Mouse (Mus musculus): ENCODE results near the gene Polr3g. TPM values are rescaled to one million over a fixed set of nuclear protein-coding genes. Genes with fewer than 3 reads are reported as not detected.
"Not testable (repeated sequence)": the region's sequence is repeated elsewhere in the genome, so short reads cannot be mapped to it uniquely, and the experiment has no call there.

The Polr3g gene
- total and polyA plus RNA-seq, 3 experiments = 26.2 to 79.4 (median 36.8) TPM

GRCm38 (mm10) chr13:81729102-81729501, 18.3 kb upstream of the Polr3g start:
- H3K79me2 ChIP-seq (ENCODE audit: control insufficient read depth, insufficient read depth, low read length, poor library complexity) = no peaks in the 10 kb centered on the region
- H3K36me3 ChIP-seq (ENCODE audit: control insufficient read depth in 1 of 2, insufficient read depth in 2 of 2, low read length in 2 of 2) = peaks cover 0 to 12% of the 10 kb centered on the region in 2 experiments; a peak in 2 of 4 replicates
- no peak overlapping the region for H3K9ac ChIP-seq (ENCODE audit: control insufficient read depth, low read depth, low read length, poor library complexity, severe bottlenecking)
- H3K27me3 ChIP-seq (ENCODE audit: control insufficient read depth in 1 of 2, insufficient read depth in 2 of 2, low read length in 2 of 2) = no peaks in the 10 kb centered on the region
- no peak overlapping the region for H3K4me3 ChIP-seq (ENCODE audit: control insufficient read depth in 1 of 2, insufficient read depth in 1 of 2, low read depth in 2 of 2, low read length in 2 of 2)
- H3K4me1 ChIP-seq (ENCODE audit: control insufficient read depth in 1 of 2, insufficient read depth in 2 of 2, low read length in 2 of 2) = peaks cover 5 to 10% of the 10 kb centered on the region in 2 experiments; a peak in 3 of 4 replicates
- no peak overlapping the region for H3K27ac ChIP-seq (ENCODE audit: control insufficient read depth, low read depth, low read length)
- no peak for DNase-seq (ENCODE audit: low read depth, low spot score)
- TF ChIP-seq MEF2A (IDR thresholded peaks at IDR 0.05; ENCODE audit: extremely low read depth, insufficient replicate concordance, low read depth, low read length, poor library complexity, severe bottlenecking) (no peak), ZMIZ1 (IDR thresholded peaks at IDR 0.05; ENCODE audit: low read depth, low read length) (no peak), SIN3A (IDR thresholded peaks at IDR 0.05; ENCODE audit: low read length) (no peak), ZC3H11A (IDR thresholded peaks at IDR 0.05; ENCODE audit: low read depth, low read length) (no peak), GATA1 (IDR thresholded peaks at IDR 0.05; ENCODE audit: low read depth, low read length) (no peak), MAZ (IDR thresholded peaks at IDR 0.05; ENCODE audit: low read depth, low read length) (no peak), MYC (IDR thresholded peaks at IDR 0.05; ENCODE audit: low read depth, low read length) (no peak)
- H3K9me3 ChIP-seq (replicated peaks; ENCODE audit: insufficient read depth, low read length) = no peaks in the 10 kb centered on the region

- H3K79me2 ChIP-seq (ENCODE audit: control insufficient read depth, insufficient read depth, low read length, poor library complexity); H3K27ac ChIP-seq (ENCODE audit: control insufficient read depth, low read depth, low read length); H3K4me3 ChIP-seq (ENCODE audit: control insufficient read depth in 1 of 2, insufficient read depth in 1 of 2, low read depth in 2 of 2, low read length in 2 of 2); H3K27me3 ChIP-seq (ENCODE audit: control insufficient read depth in 1 of 2, insufficient read depth in 2 of 2, low read length in 2 of 2); H3K9me3 ChIP-seq (replicated peaks; ENCODE audit: insufficient read depth, low read length); H3K4me1 ChIP-seq (ENCODE audit: control insufficient read depth in 1 of 2, insufficient read depth in 2 of 2, low read length in 2 of 2); DNase-seq (ENCODE audit: low read depth, low spot score); H3K9ac ChIP-seq (ENCODE audit: control insufficient read depth, low read depth, low read length, poor library complexity, severe bottlenecking): not testable (repeated sequence)
- H3K36me3 ChIP-seq (ENCODE audit: control insufficient read depth in 1 of 2, insufficient read depth in 2 of 2, low read length in 2 of 2) = peaks cover 0 to 12% of the 10 kb centered on the region in 2 experiments; a peak in 2 of 4 replicates
Observed at GRCm38 (mm10) chr13:81728141-81728540, 17.3 kb upstream of the Polr3g start.

GRCm38 (mm10) chr13:81713896-81714295, 3.1 kb upstream of the Polr3g start:
- Histone ChIP-seq H3K79me2 (ENCODE audit: control insufficient read depth, insufficient read depth, low read length, poor library complexity) (peaks cover 10% of the 10 kb centered on the region), H3K4me1 (ENCODE audit: control insufficient read depth in 1 of 2, insufficient read depth in 2 of 2, low read length in 2 of 2) (peaks cover 5 to 16% of the 10 kb centered on the region in 2 experiments; a peak in 3 of 4 replicates), H3K27ac (ENCODE audit: control insufficient read depth, low read depth, low read length) (no peak overlapping the region), H3K9me3 (replicated peaks; ENCODE audit: insufficient read depth, low read length) (no peaks in the 10 kb centered on the region), H3K36me3 (ENCODE audit: control insufficient read depth in 1 of 2, insufficient read depth in 2 of 2, low read length in 2 of 2) (peaks cover 0 to 17% of the 10 kb centered on the region in 2 experiments; a peak in 2 of 4 replicates), H3K27me3 (ENCODE audit: control insufficient read depth in 1 of 2, insufficient read depth in 2 of 2, low read length in 2 of 2) (no peaks in the 10 kb centered on the region), H3K4me3 (ENCODE audit: control insufficient read depth in 1 of 2, insufficient read depth in 1 of 2, low read depth in 2 of 2, low read length in 2 of 2) (no peak overlapping the region), H3K9ac (ENCODE audit: control insufficient read depth, low read depth, low read length, poor library complexity, severe bottlenecking) (no peak overlapping the region)
- peak; percentile 66 for DNase-seq (ENCODE audit: low read depth, low spot score)
- TF ChIP-seq ZC3H11A (IDR thresholded peaks at IDR 0.05; ENCODE audit: low read depth, low read length) (no peak), ETS1 (IDR thresholded peaks at IDR 0.05; ENCODE audit: low read depth, low read length) (peak; percentile 52), ELF1 (IDR thresholded peaks at IDR 0.05; ENCODE audit: low read depth, low read length) (no peak), MYB (IDR thresholded peaks at IDR 0.05; ENCODE audit: low read depth, low read length) (no peak), GATA1 (IDR thresholded peaks at IDR 0.05; ENCODE audit: low read depth, low read length) (no peak), KAT2A (conservative IDR thresholded peaks at IDR 0.05; ENCODE audit: low read depth, low read length) (no peak), E2F4 (IDR thresholded peaks at IDR 0.05; ENCODE audit: borderline replicate concordance, low read depth, low read length) (no peak), MXI1 (IDR thresholded peaks at IDR 0.05; ENCODE audit: low read depth, low read length) (no peak), TBP (IDR thresholded peaks at IDR 0.05; ENCODE audit: low read depth, low read length) (no peak), EP300 (IDR thresholded peaks at IDR 0.05; ENCODE audit: low read depth in 1 of 2, low read length in 2 of 2) (peak in 1 of 2 experiments; percentile 28; a peak in 2 of 4 replicates), MYC (IDR thresholded peaks at IDR 0.05; ENCODE audit: low read depth, low read length) (no peak), NELFE (IDR thresholded peaks at IDR 0.05; ENCODE audit: low read depth, low read length) (no peak), JUND (IDR thresholded peaks at IDR 0.05; ENCODE audit: low read depth, low read length) (no peak), MEF2A (IDR thresholded peaks at IDR 0.05; ENCODE audit: extremely low read depth, insufficient replicate concordance, low read depth, low read length, poor library complexity, severe bottlenecking) (no peak), UBTF (IDR thresholded peaks at IDR 0.05; ENCODE audit: borderline replicate concordance, insufficient read depth, low read depth, low read length) (no peak), MAZ (IDR thresholded peaks at IDR 0.05; ENCODE audit: low read depth, low read length) (no peak), ZNF384 (IDR thresholded peaks at IDR 0.05; ENCODE audit: low read depth, low read length) (no peak), POLR2A (IDR thresholded peaks at IDR 0.05; ENCODE audit: control insufficient read depth in 1 of 2, insufficient read depth in 1 of 2, low read depth in 1 of 2, low read length in 2 of 2, poor library complexity in 1 of 2) (no peak), TAL1 (IDR thresholded peaks at IDR 0.05; ENCODE audit: low read length) (no peak), SIN3A (IDR thresholded peaks at IDR 0.05; ENCODE audit: low read length) (no peak), BHLHE40 (IDR thresholded peaks at IDR 0.05; ENCODE audit: borderline replicate concordance, low read depth, low read length) (peak; percentile 78), POLR2AphosphoS2 (IDR thresholded peaks at IDR 0.05; ENCODE audit: low read length) (no peak), USF1 (IDR thresholded peaks at IDR 0.05; ENCODE audit: low read depth, low read length) (peak; percentile 87), RAD21 (IDR thresholded peaks at IDR 0.05; ENCODE audit: low read depth, low read length) (no peak), CHD2 (IDR thresholded peaks at IDR 0.05; ENCODE audit: low read length) (no peak)
